In the genomic region with DNA sequence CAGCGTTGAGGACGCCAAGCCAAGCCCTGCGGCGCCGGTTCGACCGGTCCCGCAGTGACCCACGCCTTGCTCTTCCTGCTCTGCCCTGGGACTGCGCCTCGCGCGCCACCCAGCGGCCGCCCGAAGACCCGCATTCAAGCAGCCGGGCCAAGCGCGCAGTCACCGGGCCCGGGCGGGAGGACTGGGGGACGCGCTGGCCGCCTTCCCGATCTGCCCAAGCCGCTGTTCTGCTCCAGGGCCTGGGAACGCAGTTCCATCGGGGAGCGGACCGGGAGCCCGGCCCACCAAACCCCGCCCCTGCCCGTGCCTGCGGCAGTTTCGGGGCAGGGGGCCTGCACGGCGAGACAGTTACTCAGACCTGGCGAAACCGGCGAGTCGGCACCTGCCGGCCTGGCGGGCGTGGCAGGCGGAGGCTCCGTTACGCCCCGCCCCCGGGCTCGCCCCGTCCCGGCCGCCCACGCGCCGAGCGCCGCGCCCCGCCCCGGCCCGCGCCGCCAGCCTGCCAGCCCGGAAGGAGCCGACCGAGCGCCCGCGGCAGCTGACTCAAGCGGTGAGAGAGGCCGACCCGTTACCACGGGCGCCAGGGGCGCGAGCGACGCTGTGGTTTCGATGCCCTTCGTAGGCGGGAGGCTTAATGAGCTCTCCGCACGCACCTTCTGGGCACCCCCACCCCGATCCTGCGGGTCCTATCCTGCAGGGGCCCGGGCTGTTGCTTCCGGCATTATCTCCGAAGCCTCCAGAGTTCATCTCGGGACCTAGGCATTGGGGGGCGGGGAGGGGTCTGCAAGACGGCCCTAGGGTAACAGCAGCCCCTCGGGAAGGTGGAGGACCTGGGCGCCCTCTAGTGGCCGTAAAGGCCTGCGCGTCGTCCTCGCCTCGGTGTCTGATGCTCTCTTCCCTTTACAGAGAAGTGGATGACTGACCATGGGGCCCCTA, we compare ENCODE assay signal across 8 mouse cellular contexts. TPM values are rescaled to one million over a fixed set of nuclear protein-coding genes. Genes with fewer than 3 reads are reported as not detected.
DNase-seq lines count a peak whose midpoint lies in the region; ATAC-seq lines count a peak whose summit lies in the region.

A gene (plus strand): TSS at position 492 of the 936 bp plus-strand sequence.

- H3K4me1 ChIP-seq in hindbrain, embryonic 15.5 days (replicated peaks): peaks cover 19% of the 10 kb centered on the region

- under 1% methylated on average over 99 of the region's 102 CpGs for whole genome bisulfite sequencing in hindbrain, embryonic 15.5 days

- peak; percentile 90 for ATAC-seq in hindbrain, embryonic 15.5 days (ENCODE audit: low FRiP score, low read depth)

- peaks cover 31% of the 10 kb centered on the region for H3K27me3 ChIP-seq in hindbrain, embryonic 15.5 days

- DNase-seq in R1 (ENCODE audit: low read depth, low spot score): peak; percentile 94
- DNase-seq in cerebellum, postnatal 25 days: peak; percentile 95 to 98
- DNase-seq in frontal cortex, postnatal 36 days (ENCODE audit: low spot score in 2 of 2): peak; percentile 87 to 88
- DNase-seq in left cerebral cortex, adult 11 months (ENCODE audit: low spot score): peak; percentile 75
- DNase-seq in lung, postnatal 4 days: peak; percentile 94 to 95
- peak; percentile 75 for DNase-seq in retina, postnatal 7 days (ENCODE audit: low read depth, low spot score)
- DNase-seq in urinary bladder, adult 2 months (ENCODE audit: low spot score): peak; percentile 96

- H3K9ac ChIP-seq in hindbrain, embryonic 15.5 days: peak within 1 kb of the TSS; percentile 79

- peak within 1 kb of the TSS; percentile 82 for H3K4me3 ChIP-seq in hindbrain, embryonic 15.5 days

- peak within 1 kb of the TSS; percentile 98 for H3K4me2 ChIP-seq in hindbrain, embryonic 15.5 days

- H3K27ac ChIP-seq in hindbrain, embryonic 15.5 days (replicated peaks): peak within 1 kb of the TSS; percentile 80

- peaks cover 12% of the 10 kb centered on the region; the same call in 1 of the 2 replicates for H3K36me3 ChIP-seq in hindbrain, embryonic 15.5 days

- no peaks in the 10 kb centered on the region for H3K9me3 ChIP-seq in hindbrain, embryonic 15.5 days

RNA-seq across cellular contexts. Expression of the gene that starts here (rescaled TPM):
- polyA plus RNA-seq in hindbrain, embryonic 15.5 days (2015; fragmentation: Nextera tagmentation; extraction: Ambion mirVana): 3.1 and 3.7 TPM in 2 replicates
- polyA plus RNA-seq in urinary bladder, adult 2 months (2012; rRNA removed): 4.8 and 7.1 TPM in 2 replicates

Comparison
In these comparisons a context has a peak if more than half of its experiments do, and no peak if none do; other contexts are left out.
1. Peak in every context shown above with its lines: DNase-seq, ATAC-seq, H3K4me3 ChIP-seq and H3K27ac ChIP-seq.